ENCODE assay signal across 8 mouse cellular contexts in the genomic region with DNA sequence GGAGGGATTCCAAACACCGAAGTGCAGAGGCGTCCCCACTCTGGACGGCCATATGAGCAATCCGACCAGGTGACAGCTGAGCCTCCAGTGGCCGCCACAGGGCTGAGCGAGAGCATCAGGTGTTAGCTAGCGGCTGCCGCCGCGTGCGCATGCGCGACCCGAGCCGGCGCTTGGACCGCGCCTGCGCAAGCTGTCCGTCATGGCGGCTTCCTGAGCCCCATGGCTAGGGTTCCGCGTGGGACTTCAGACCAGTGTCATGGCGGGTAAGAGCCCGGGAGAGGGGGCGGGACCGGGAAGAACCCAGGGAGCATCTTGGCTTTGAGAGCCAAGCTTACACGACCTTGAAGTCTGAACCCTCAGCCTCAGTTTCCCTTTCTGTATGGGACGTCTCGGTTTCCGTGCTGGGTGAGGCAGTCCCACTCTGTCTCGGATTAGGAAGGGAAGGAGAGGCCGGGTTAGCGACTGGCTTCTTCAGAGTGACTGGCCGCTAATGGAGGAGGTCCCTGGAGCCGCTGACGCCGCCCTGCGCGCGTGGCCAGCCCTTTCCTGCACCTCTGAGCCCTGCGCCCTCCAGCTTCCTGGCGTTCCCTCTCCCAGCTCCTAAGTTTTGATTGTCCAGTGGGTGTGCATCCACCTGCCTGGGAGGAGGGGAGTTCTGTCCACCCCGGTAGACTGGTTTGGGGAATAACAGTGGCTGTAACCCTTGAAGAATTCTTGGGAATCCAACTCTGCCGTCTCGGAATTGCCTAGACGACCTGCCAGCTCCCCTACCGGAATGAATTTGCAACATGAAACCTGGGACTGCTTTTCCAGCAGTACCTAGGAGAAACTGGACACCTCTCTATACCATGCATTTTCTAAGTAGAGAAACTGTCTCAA. TPM values are rescaled to one million over a fixed set of nuclear protein-coding genes. Genes with fewer than 3 reads are reported as not detected.
A peak's percentile ranks its signal among the peaks of the same experiment; 100 is the strongest.
DNase-seq lines count a peak whose midpoint lies in the region; ATAC-seq lines count a peak whose summit lies in the region.

A gene (plus strand): TSS at position 186 of the 879 bp plus-strand sequence.

- 0 out of 2 replicates have a peak, but pooled peaks cover 4% of the 10 kb centered on the region for H3K36me3 ChIP-seq in intestine, embryonic 14.5 days (ENCODE audit: control insufficient read depth, insufficient read depth, low read length)

- no peaks in the 10 kb centered on the region for H3K9me3 ChIP-seq in intestine, embryonic 14.5 days (ENCODE audit: control insufficient read depth, low read length)

- peaks cover 7% of the 10 kb centered on the region; the same call in 1 of the 2 replicates for H3K4me1 ChIP-seq in intestine, embryonic 14.5 days (replicated peaks; ENCODE audit: control insufficient read depth, insufficient read depth, low read length)

- H3K4me3 ChIP-seq in intestine, embryonic 14.5 days (ENCODE audit: low read depth, low read length) = peak within 1 kb of the TSS; percentile 46

- peak; percentile 99 for ATAC-seq in intestine, embryonic 14.5 days (replicated peaks; ENCODE audit: low FRiP score, low TSS enrichment, low read depth)

- H3K27me3 ChIP-seq in intestine, embryonic 14.5 days (replicated peaks; ENCODE audit: control insufficient read depth, insufficient read depth, low read length) = no peaks in the 10 kb centered on the region

- H3K4me2 ChIP-seq in intestine, embryonic 14.5 days (ENCODE audit: low read length) = peak within 1 kb of the TSS; percentile 68

- WGBS in intestine, embryonic 14.5 days = under 1% methylated on average over 48 of the region's 48 CpGs

- intact Hi-C loops in left cerebral cortex, postnatal 14 days (cut with DNase I) = no loop called here

- H3K27ac ChIP-seq in intestine, embryonic 14.5 days (ENCODE audit: low read depth) = peak within 1 kb of the TSS; percentile 78

- peak within 1 kb of the TSS; percentile 74 for H3K9ac ChIP-seq in intestine, embryonic 14.5 days (ENCODE audit: low read length)

- DNase-seq in adrenal gland, adult 18-20 months (ENCODE audit: low spot score in 2 of 2) = peak; percentile 90
- DNase-seq in embryo, embryonic 11 days = peak; percentile 95
- DNase-seq in gastrocnemius, postnatal 25 days = peak; percentile 89
- peak; percentile 92 for DNase-seq in intestine, embryonic 14.5 days (ENCODE audit: low spot score)
- DNase-seq in left cerebral cortex, postnatal 14 days (ENCODE audit: low spot score in 2 of 2) = peak; percentile 92 to 94
- DNase-seq in mesoderm, embryonic 11.5 days (ENCODE audit: low read depth, low spot score) = peak; percentile 95
- DNase-seq in right cerebral cortex, postnatal 36 days (ENCODE audit: low spot score in 2 of 2) = peak; percentile 86 to 90
- DNase-seq in yolk sac, embryonic 10.5 days (ENCODE audit: low spot score) = peak; percentile 91

RNA-seq across cellular contexts. Expression of the gene that starts here (rescaled TPM):
- 10 to 100 TPM; 13.3 to 18.1 TPM for total RNA-seq in adrenal gland, adult 18-20 months (2021)
- 10 to 100 TPM; 73.7 to 80.6 TPM for total RNA-seq in gastrocnemius, postnatal 25 days (2021)
- polyA plus RNA-seq in intestine, embryonic 14.5 days (2014; fragmentation: Nextera tagmentation; extraction: Ambion mirVana) = 21.0 and 24.5 TPM in 2 replicates
- 10 to 100 TPM; 29.5 to 30.5 TPM for total RNA-seq in left cerebral cortex, postnatal 14 days (2021)

Comparison
In these comparisons a context has a peak if more than half of its experiments do, and no peak if none do; other contexts are left out.
1. Peak in every context shown above with its lines: DNase-seq, ATAC-seq, H3K4me3 ChIP-seq and H3K27ac ChIP-seq.